Mouse (Mus musculus): ENCODE measurements around the gene Ppan.

The Ppan gene

DNA sequence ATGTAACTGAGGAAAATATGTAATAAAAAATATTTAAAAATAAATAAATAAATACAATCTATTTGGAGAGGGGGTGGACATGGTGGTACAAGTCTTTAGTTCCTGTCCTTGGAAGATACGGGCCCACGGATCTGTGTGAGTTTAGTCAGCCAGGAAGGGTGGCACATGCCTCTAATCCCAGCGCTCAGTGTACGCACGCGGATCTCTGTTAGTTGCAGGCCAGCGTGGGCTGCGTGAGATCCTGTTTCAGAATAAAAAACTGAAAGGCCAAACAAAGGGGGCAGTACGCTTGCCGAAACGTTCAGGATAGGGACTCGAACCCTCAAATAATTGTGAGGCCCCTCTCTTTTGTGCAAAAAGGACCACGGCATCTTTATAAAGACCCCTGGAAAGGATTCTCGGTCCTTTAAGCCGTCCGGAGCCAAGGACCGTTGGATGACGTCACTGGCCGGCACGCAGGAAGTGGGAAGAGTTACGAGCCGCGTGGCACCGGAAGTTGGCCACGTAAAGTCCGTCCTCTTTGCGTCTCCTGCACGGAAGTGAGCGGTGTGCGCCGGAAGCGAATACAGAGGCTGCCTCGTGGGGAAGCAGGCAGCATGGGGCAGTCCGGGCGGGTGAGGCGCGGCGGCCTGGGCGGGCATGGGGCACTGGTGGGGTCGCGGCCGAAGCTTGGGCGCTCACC lies at the start of gene Ppan:
Gene Ppan (plus strand): TSS at position 472 of the 682 bp plus-strand sequence.
- no peak for TF ChIP-seq GATA4 (IDR thresholded peaks at IDR 0.05; ENCODE audit: insufficient replicate concordance, low read length)

DNA sequence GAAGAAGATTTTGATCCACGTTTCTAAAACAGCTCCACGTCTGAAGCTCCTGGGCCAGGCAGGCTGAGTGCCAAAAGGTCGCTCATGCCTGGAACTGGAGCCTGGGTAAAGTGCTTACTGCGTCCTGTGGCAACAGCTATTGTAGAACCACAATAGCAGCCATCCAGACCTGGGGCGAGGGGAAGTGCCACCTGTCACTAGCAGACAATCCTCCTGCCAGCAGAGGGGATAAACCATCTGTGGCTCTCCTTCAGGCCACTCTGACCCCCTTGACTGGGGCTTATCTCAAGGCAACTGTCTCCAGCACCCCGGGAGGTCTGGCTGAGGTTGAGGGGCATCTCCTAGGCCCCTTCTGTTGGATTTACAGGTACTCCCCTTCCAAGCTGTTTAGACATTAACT lies 49.0 kb upstream of the Ppan start:
- no peak for TF ChIP-seq GATA4 (IDR thresholded peaks at IDR 0.05; ENCODE audit: insufficient replicate concordance, low read length)

DNA sequence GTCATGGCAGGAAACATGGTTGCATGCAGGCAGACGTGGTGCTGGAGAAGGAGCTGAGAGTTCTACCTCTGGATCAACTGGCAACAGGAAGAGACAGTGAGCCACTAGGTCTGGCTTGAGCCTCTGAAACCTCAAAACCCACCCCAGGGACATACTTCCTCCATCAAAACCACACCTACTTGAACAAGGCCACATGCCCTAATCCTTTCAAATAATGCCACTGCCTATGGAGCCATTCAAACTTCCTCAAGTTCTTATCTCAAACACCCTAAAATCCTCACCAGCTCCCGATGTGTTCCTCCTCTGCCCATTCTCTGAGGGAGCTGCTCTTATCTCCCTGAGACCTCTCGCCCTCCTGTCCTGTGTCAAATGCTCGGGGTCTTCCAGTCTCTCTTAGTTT lies 45.8 kb upstream of the Ppan start:
- TF ChIP-seq GATA4 (IDR thresholded peaks at IDR 0.05; ENCODE audit: insufficient replicate concordance, low read length): no peak

DNA sequence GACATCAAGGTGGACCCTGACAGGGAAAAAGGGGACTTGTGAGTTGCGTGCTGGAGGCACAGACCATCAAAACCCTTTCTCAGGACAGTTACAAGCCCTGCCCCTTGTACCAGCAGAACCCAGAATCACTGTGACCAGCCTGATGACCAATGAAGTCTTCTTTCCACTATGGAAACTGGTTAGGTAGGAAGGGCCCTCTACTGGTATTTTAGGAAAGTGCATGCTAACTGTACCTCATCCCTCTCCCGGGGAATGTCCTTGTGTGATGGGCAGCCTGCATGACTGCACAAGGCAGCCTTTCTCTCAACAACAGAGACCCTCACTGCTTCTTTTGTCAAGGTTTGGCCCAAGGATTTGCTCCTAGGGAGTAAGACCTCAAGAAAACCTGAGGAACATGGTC lies 45.3 kb upstream of the Ppan start:
- no peak for TF ChIP-seq GATA4 (IDR thresholded peaks at IDR 0.05; ENCODE audit: insufficient replicate concordance, low read length)

DNA sequence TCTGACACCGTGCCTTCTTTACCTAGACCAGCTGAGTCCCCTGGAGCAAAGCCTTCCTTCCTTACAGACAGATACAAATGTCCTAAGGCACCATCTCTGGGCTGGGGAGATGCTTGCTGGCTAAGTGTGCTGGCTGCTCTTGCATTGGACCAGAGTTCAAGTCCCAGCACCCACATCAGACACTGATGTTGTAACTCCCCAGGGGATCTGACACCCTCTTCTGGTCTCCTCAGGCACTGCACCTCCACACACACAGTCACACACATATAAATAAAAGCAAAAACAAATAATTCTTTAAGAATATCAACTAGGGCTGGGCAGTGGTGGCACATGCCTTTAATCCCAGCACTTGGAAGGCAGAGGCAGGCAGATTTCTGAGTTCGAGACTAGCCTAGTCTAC lies 37.8 kb upstream of the Ppan start:
- TF ChIP-seq GATA4 (IDR thresholded peaks at IDR 0.05; ENCODE audit: insufficient replicate concordance, low read length): no peak

DNA sequence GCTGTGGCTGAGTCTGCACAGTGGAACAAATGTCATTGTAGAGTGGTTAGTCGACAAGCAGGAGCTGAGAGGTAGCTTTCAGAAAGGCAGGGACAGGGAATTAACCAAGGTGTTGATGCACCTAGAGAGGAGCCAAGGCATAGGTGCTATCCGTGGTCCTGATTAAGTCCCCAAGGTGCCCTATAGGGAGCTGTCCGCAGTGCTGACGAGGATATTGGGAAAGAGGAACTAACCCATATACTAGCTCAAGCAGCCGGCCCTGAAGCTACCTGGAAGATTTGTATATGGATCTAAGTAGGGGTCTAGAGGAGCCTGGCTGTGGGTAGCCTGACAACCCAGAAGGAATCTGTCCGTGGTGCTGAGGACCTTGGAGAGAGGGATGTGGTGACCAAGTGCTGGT lies 30.8 kb upstream of the Ppan start:
- TF ChIP-seq GATA4 (IDR thresholded peaks at IDR 0.05; ENCODE audit: insufficient replicate concordance, low read length): no peak

DNA sequence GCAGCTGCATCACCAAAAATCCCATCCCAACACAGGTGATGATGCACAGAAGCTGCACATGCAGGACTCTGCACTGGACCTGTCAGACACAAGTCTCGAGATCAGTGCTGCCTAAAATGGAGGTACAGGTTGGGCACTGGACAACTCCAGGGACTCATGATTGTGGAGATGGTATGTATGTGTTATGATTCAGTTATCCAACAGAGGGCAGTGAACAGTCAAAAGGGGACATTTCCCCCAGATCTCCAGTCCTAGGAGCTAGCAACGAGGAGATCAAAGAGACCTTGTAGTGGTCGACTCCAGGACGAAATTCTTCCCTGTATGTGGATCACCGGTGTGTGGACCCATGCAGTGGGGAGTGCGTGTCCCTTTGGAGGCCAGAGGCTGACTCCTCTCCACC lies 28.0 kb upstream of the Ppan start:
- TF ChIP-seq GATA4 (IDR thresholded peaks at IDR 0.05; ENCODE audit: insufficient replicate concordance, low read length): no peak

DNA sequence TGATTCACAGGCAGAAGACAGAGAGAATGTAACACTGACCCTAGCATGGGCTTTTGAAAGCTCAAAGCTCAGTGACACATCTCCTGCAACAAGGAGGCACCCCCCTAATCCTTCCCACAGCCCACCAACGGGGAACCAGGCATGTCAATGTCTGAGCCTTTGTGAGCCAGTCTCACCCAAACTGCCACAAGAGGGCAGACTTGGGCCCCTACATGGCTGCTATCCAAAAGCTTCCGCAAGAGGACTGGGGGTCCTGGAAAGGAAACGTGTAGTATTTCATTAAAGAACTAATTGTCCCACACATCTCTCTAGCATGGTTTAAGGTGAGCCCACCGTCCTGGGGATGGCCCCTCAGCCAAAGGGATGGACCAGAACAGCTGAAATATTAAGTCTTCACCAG lies 26.2 kb upstream of the Ppan start:
- no peak for TF ChIP-seq GATA4 (IDR thresholded peaks at IDR 0.05; ENCODE audit: insufficient replicate concordance, low read length)

DNA sequence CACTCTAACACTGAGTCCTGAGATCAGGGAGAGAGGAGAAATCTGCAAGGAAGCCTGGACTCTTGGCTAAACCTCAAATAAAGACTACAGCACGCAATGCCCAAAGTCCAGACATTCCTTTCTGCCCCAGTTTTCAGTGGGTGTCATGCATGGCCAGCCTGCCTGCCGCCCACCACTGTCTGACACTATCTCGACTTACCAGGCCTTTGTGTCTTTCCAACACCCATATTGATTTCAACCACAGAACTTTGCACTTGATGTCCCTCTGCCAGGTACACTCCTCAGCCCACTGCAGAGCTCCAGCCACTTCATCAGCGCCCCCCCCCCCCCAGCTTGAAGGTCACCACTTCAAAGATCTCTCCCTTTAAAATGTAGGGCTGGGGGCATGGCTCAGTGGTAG lies 25.8 kb upstream of the Ppan start:
- TF ChIP-seq GATA4 (IDR thresholded peaks at IDR 0.05; ENCODE audit: insufficient replicate concordance, low read length): peak; percentile 38; the same call in 1 of the 2 replicates

DNA sequence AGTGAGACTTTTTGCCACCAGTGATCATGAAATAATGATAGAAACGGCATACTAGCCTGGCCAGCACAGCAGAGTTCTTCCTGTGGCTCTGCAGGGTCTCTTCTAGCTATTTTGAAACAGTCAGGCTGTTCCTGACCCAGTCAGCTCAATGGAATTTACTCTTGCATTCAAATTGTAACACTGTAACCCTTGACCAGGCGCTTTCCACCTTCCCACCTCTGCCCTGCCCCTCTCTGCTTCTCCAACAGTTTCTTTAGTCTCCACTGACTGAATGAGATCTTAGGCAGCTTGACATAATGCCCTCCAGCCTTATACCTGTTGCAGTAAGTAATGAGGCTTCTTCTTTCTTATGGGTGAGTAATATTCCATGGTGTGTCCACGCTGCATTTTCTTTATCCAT lies 21.1 kb upstream of the Ppan start:
- TF ChIP-seq GATA4 (IDR thresholded peaks at IDR 0.05; ENCODE audit: insufficient replicate concordance, low read length): no peak

DNA sequence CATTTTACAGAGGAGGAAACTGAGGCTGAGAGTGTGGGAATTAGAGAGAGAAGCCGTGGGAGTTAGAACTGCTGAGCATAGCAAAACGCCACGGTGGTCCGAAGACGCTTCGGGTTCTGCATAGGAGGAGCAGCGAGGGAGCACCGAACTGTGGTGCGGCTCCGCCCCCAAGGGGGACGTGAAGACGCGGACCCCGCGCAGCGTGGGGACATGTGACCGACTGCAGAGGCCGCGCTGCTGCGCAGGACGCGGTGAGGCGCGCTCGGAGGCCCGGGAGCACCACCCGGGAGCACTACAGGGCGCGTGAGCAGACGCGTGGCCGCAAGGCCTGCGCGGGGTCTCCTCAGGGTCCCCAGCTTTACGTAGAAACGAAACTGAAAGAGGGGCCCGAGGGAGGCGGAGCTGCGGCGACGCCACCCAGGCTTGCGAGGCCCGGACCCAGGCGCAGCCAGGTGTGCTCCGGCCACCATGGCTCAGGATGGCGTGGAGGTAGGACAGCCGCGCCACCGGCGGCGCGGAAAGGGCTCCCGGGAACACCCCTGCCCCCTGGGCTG lies 19.4 kb upstream of the Ppan start, which contains the start of gene A230050P20Rik:
Gene A230050P20Rik (plus strand): TSS at position 195 of the 554 bp plus-strand sequence.
- TF ChIP-seq GATA4 (IDR thresholded peaks at IDR 0.05; ENCODE audit: insufficient replicate concordance, low read length): no peak

DNA sequence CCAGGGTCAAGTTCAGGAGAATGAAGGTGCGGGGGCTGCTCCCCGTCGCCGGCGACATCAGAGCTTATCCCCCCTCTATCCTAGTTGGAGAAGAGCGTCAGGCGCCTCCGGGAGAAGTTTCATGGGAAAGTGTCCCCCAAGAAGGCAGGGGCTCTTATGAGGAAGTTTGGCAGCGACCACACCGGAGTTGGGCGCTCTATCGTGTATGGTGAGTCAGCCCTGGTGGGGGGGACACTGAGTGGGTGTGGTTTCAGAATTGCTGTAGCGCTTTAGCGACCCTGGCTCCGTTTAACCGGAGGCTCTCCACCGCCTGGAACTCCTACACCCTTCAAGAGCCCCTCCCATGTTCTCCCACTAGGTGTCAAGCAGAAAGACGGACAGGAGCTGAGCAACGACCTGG lies 18.7 kb upstream of the Ppan start:
- TF ChIP-seq GATA4 (IDR thresholded peaks at IDR 0.05; ENCODE audit: insufficient replicate concordance, low read length): no peak

DNA sequence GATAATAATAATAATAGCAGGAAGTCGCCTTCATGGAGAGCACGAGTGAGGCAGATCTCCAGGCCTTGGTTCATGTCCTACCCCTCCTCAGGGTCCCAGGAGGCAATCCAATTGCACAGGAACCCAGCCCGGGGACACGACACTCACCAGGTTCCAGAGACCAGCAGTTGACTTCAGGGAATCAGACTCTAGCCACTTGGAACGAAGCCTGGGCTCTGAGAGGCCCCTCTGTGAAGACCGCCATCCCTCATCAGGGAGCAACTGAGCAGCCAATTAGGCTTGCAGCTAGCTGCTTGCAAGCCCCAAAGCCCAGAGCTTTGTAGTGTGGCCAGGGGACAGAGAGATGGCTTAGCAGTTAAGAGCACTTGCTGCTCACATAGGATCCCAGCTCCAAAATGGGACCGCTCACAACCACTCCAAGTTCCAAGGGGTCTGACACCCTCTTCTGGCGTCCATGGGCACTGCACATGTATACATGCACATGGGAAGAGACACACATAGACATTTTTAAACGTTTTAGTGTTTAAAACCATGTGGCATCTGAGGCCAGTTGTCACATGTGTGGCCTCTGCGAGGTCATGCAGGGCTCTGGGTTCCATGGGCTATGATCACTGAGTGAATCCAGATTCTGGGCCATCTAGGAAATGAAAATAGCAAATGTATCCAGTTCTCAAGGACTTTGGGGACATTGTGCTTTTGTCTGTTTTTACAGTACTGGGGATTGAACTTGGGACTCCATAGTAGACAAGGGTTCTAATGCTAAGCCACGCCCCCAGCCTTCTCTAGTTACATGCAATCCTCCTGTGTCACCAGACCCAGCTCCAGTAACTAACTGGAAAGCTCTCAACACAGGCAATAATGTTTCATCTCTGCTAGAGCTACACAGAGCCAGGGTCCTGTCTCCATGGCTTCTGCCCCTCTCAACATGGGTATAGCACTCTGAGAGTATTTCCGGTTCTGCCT lies 17.5 kb upstream of the Ppan start:
- no peak for TF ChIP-seq GATA4 (IDR thresholded peaks at IDR 0.05; ENCODE audit: insufficient replicate concordance, low read length)

DNA sequence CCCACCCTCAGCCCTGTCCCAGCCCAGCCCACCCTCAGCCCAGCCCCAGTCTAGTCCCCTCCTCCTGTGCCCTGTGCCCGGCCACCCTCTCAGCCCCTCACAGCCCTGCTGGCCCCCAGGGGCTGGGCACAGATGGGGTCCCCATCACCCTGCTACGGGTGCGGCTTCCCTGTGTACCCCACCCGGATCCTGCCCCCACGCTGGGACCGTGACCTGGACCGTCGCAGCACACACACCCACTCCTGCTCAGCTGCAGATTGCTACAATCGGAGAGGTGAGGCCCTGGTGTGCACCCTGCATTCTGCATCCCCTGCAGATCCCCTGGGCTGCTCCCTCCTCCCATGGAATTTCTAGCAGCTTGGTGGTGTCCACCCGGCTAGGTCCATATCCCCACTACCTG lies 15.0 kb upstream of the Ppan start:
- TF ChIP-seq GATA4 (IDR thresholded peaks at IDR 0.05; ENCODE audit: insufficient replicate concordance, low read length): no peak

DNA sequence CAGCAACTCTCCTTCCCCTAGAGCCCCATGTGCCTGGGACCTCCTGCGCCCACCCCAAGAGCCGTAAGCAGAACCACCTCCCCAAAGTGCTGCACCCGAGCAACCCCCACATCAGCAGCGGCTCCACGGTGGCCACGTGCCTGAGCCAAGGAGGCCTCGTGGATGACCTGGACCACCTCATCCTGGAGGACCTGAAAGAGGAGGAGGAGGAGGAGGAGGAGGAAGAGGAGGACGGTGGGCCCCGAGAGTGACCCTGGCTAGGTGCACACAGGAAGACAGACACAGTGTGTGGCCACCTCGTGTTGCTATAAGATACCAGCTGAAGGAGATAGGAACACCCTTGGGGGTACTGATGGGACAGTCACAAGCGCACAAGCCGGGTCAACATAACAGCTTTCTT lies 14.5 kb upstream of the Ppan start:
- no peak for TF ChIP-seq GATA4 (IDR thresholded peaks at IDR 0.05; ENCODE audit: insufficient replicate concordance, low read length)

Measured in liver, adult (tissue).